Mouse (Mus musculus) embryonic facial prominence, embryonic 12.5 days (tissue): ENCODE results near the gene Klhl29. TPM values are rescaled to one million over a fixed set of nuclear protein-coding genes. Genes with fewer than 3 reads are reported as not detected.

Experiments
- ATAC-seq: fragments of 200-750 bp; cut with Nextera tagmentation; 2 replicates; pipeline ENCODE4 v1.8.0; 2017; ENCODE audit not compliant: insufficient number of reproducible peaks, insufficient read depth, low FRiP score, low TSS enrichment
- H3K27ac ChIP-seq: fragments of 300-500 bp; sonication (generic); 2 replicates; pipeline ENCODE4 v1.5.1; 2016; ENCODE audit warnings: mild to moderate bottlenecking
- H3K27me3 ChIP-seq: fragments of 300-500 bp; sonication (generic); 2 replicates; pipeline ENCODE4 v1.6.1; 2016; ENCODE audit warnings: mild to moderate bottlenecking, moderate library complexity
- H3K36me3 ChIP-seq: fragments of 300-500 bp; sonication (generic); 2 replicates; pipeline ENCODE4 v1.6.1; 2016; ENCODE audit warnings: mild to moderate bottlenecking
- H3K4me1 ChIP-seq: fragments of 300-500 bp; sonication (generic); 2 replicates; pipeline ENCODE4 v1.6.1; 2016
- H3K4me2 ChIP-seq: fragments of 300-500 bp; sonication (generic); replicated peaks from 2 replicates; pipeline ENCODE4 v1.6.1; 2016; ENCODE audit warnings: mild to moderate bottlenecking, moderate library complexity
- H3K4me3 ChIP-seq: fragments of 300-500 bp; sonication (generic); 2 replicates; pipeline ENCODE4 v1.5.1; 2016; ENCODE audit warnings: mild to moderate bottlenecking
- H3K9ac ChIP-seq: fragments of 300-500 bp; sonication (generic); 2 replicates; pipeline ENCODE4 v1.6.1; 2016; ENCODE audit warnings: mild to moderate bottlenecking, moderate library complexity
- H3K9me3 ChIP-seq: fragments of 300-500 bp; sonication (generic); 2 replicates; pipeline ENCODE4 v1.6.1; 2016; ENCODE audit warnings: mild to moderate bottlenecking, moderate library complexity
- WGBS: fragments of 180-500 bp; shearing (Covaris S2); methylation state at CpG from one replicate; pipeline ENCODE4 v1.1.7; 2016; 5-methylcytosine and 5-hydroxymethylcytosine counted together
- polyA plus RNA-seq: library from polyadenylated mRNA; unstranded; fragments of >200 nt; fragmentation: Nextera tagmentation; extraction: Ambion mirVana; gene quantifications from 2 replicates; pipeline ENCODE4 v1.2.1, GENCODE M21; 2016

Klhl29 gene
- polyA plus RNA-seq, 1 experiment from 2014 or later, result 2.6 TPM

- H3K4me1 ChIP-seq, result no peaks in the 10 kb centered on the region
- H3K4me2 ChIP-seq, result no peak overlapping the region
- no peaks in the 10 kb centered on the region for H3K27me3 ChIP-seq
- H3K9ac ChIP-seq, result no peak overlapping the region
- no peaks in the 10 kb centered on the region for H3K9me3 ChIP-seq
- H3K36me3 ChIP-seq, result no peaks in the 10 kb centered on the region
- ATAC-seq, result no peak
- H3K27ac ChIP-seq, result no peak overlapping the region
- H3K4me3 ChIP-seq, result no peak overlapping the region
Measured at GRCm38 (mm10) chr12:5386688-5387087, 11.2 kb upstream of the Klhl29 start.

- no peak for ATAC-seq
- no peak overlapping the region for H3K9ac ChIP-seq
Measured at GRCm38 (mm10) chr12:5381694-5382093, 6.2 kb upstream of the Klhl29 start.

GRCm38 (mm10) chr12:5374684-5375615 is 532 bp downstream of the Klhl29 start:
- Histone ChIP-seq H3K9ac (peak overlapping the region; percentile 78), H3K27ac (peak overlapping the region; percentile 81), H3K4me2 (peak overlapping the region; percentile 97), H3K4me3 (peak overlapping the region; percentile 84), H3K36me3 (no peaks in the 10 kb centered on the region), H3K9me3 (no peaks in the 10 kb centered on the region), H3K4me1 (peaks cover 18% of the 10 kb centered on the region; the same call in 1 of the 2 replicates), H3K27me3 (peaks cover 8% of the 10 kb centered on the region; the same call in 1 of the 2 replicates)
- under 1% methylated on average over 75 of the region's 84 CpGs for WGBS
- ATAC-seq, result peak; percentile 50; the same call in 1 of the 2 replicates

More at GRCm38 (mm10) chr12:5381694-5382093, 6.2 kb upstream of the Klhl29 start:
- Histone ChIP-seq H3K9me3 (no peaks in the 10 kb centered on the region), H3K4me3 (no peak overlapping the region), H3K27ac (no peak overlapping the region), H3K36me3 (no peaks in the 10 kb centered on the region), H3K27me3 (peaks cover 6% of the 10 kb centered on the region; the same call in 1 of the 2 replicates), H3K4me2 (no peak overlapping the region), H3K4me1 (0 out of 2 replicates have a peak, but pooled peaks cover 2% of the 10 kb centered on the region)

- H3K27me3 ChIP-seq, result peaks cover 8% of the 10 kb centered on the region; the same call in 1 of the 2 replicates
- H3K4me1 ChIP-seq, result peaks cover 18% of the 10 kb centered on the region; the same call in 1 of the 2 replicates
- peak overlapping the region; percentile 84 for H3K4me3 ChIP-seq
- peak overlapping the region; percentile 78 for H3K9ac ChIP-seq
- H3K9me3 ChIP-seq, result no peaks in the 10 kb centered on the region
- under 1% methylated on average over 31 of the region's 31 CpGs for WGBS
- H3K27ac ChIP-seq, result no peak overlapping the region
- H3K4me2 ChIP-seq, result peak overlapping the region; percentile 97
- 0 out of 2 replicates have a peak, but pooled peaks have one; percentile 41 for ATAC-seq
- H3K36me3 ChIP-seq, result no peaks in the 10 kb centered on the region
Measured at GRCm38 (mm10) chr12:5374196-5374683, 1.2 kb downstream of the Klhl29 start.

GRCm38 (mm10) chr12:5373641-5374195 is 1.8 kb downstream of the Klhl29 start:
- Histone ChIP-seq H3K9me3 (no peaks in the 10 kb centered on the region), H3K9ac (peak overlapping the region; percentile 78), H3K27ac (no peak overlapping the region), H3K27me3 (peaks cover 8% of the 10 kb centered on the region; the same call in 1 of the 2 replicates), H3K4me2 (peak overlapping the region; percentile 97), H3K4me3 (peak overlapping the region; percentile 84), H3K4me1 (peaks cover 18% of the 10 kb centered on the region; the same call in 1 of the 2 replicates), H3K36me3 (no peaks in the 10 kb centered on the region)
- ATAC-seq, result no peak; the same call in 1 of the 2 replicates
- under 1% methylated on average over 42 of the region's 42 CpGs for WGBS

GRCm38 (mm10) chr12:5369396-5369795 is 6.1 kb downstream of the Klhl29 start:
- Histone ChIP-seq H3K9ac (no peak overlapping the region), H3K36me3 (no peaks in the 10 kb centered on the region), H3K4me3 (no peak overlapping the region), H3K27ac (no peak overlapping the region), H3K4me2 (no peak overlapping the region), H3K27me3 (no peaks in the 10 kb centered on the region), H3K9me3 (no peaks in the 10 kb centered on the region), H3K4me1 (peaks cover 15% of the 10 kb centered on the region; the same call in 1 of the 2 replicates)
- no peak for ATAC-seq
- 92% methylated on average over 4 of the region's 4 CpGs for WGBS

GRCm38 (mm10) chr12:5364836-5365235 is 10.6 kb downstream of the Klhl29 start:
- no peak overlapping the region for H3K4me2 ChIP-seq
- H3K9me3 ChIP-seq, result no peaks in the 10 kb centered on the region
- no peaks in the 10 kb centered on the region for H3K27me3 ChIP-seq
- no peak overlapping the region for H3K4me3 ChIP-seq
- ATAC-seq, result no peak
- no peak overlapping the region for H3K9ac ChIP-seq
- 90% methylated on average over 3 of the region's 3 CpGs for WGBS
- no peak overlapping the region for H3K27ac ChIP-seq
- no peaks in the 10 kb centered on the region for H3K36me3 ChIP-seq
- H3K4me1 ChIP-seq, result no peaks in the 10 kb centered on the region

- Histone ChIP-seq H3K4me3 (no peak overlapping the region), H3K9me3 (no peaks in the 10 kb centered on the region), H3K4me2 (no peak overlapping the region), H3K27ac (no peak overlapping the region), H3K9ac (no peak overlapping the region), H3K36me3 (no peaks in the 10 kb centered on the region), H3K27me3 (no peaks in the 10 kb centered on the region), H3K4me1 (peaks cover 5% of the 10 kb centered on the region; the same call in 1 of the 2 replicates)
- no peak for ATAC-seq
- 90% methylated on average over 17 of the region's 17 CpGs for WGBS
Measured at GRCm38 (mm10) chr12:5363961-5364634, 11.4 kb downstream of the Klhl29 start.

GRCm38 (mm10) chr12:5359065-5359464 is 16.4 kb downstream of the Klhl29 start:
- 49% methylated on average over 5 of the region's 5 CpGs for WGBS
- Histone ChIP-seq H3K27me3 (no peaks in the 10 kb centered on the region), H3K27ac (no peak overlapping the region), H3K4me3 (no peak overlapping the region), H3K4me1 (peaks cover 8% of the 10 kb centered on the region; the same call in 1 of the 2 replicates), H3K4me2 (no peak overlapping the region), H3K9ac (no peak overlapping the region), H3K36me3 (no peaks in the 10 kb centered on the region), H3K9me3 (no peaks in the 10 kb centered on the region)
- ATAC-seq, result no peak

GRCm38 (mm10) chr12:5358497-5358896 is 17.0 kb downstream of the Klhl29 start:
- H3K4me3 ChIP-seq, result no peak overlapping the region
- H3K27ac ChIP-seq, result no peak overlapping the region
- no peaks in the 10 kb centered on the region for H3K9me3 ChIP-seq
- H3K9ac ChIP-seq, result no peak overlapping the region
- H3K4me1 ChIP-seq, result peaks cover 8% of the 10 kb centered on the region; the same call in 1 of the 2 replicates
- no peaks in the 10 kb centered on the region for H3K27me3 ChIP-seq
- H3K36me3 ChIP-seq, result no peaks in the 10 kb centered on the region
- no peak for ATAC-seq
- 51% methylated on average over 6 of the region's 6 CpGs for WGBS
- H3K4me2 ChIP-seq, result no peak overlapping the region

GRCm38 (mm10) chr12:5353416-5353815 is 22.1 kb downstream of the Klhl29 start:
- no peaks in the 10 kb centered on the region for H3K9me3 ChIP-seq
- H3K4me1 ChIP-seq, result no peaks in the 10 kb centered on the region
- no peak overlapping the region for H3K4me2 ChIP-seq
- ATAC-seq, result no peak
- H3K36me3 ChIP-seq, result no peaks in the 10 kb centered on the region
- H3K27me3 ChIP-seq, result no peaks in the 10 kb centered on the region
- H3K4me3 ChIP-seq, result no peak overlapping the region
- 89% methylated on average over 9 of the region's 9 CpGs for WGBS
- H3K9ac ChIP-seq, result no peak overlapping the region
- no peak overlapping the region for H3K27ac ChIP-seq
